Mouse (Mus musculus): Measurements from ENCODE around the gene 4930438A08Rik. TPM values are rescaled to one million over a fixed set of nuclear protein-coding genes. Genes with fewer than 3 reads are reported as not detected.

The 4930438A08Rik gene
- polyA plus RNA-seq, 2 experiments = 0.09 to 0.47 TPM

- H3K9ac ChIP-seq (ENCODE audit: low read depth, low read length, severe bottlenecking) = no peak overlapping the region
- no peak overlapping the region for H3K4me2 ChIP-seq (replicated peaks; ENCODE audit: low read depth, low read length, severe bottlenecking)
- no peaks in the 10 kb centered on the region for H3K4me1 ChIP-seq (ENCODE audit: control insufficient read depth, insufficient read depth, low read length)
- no peaks in the 10 kb centered on the region for H3K27me3 ChIP-seq (ENCODE audit: control insufficient read depth, insufficient read depth, low read length)
- DNase-seq (ENCODE audit: low spot score) (no peak), ATAC-seq (ENCODE audit: low FRiP score, low read depth) (no peak)
- H3K4me3 ChIP-seq (replicated peaks; ENCODE audit: low read length) = no peak overlapping the region
- H3K36me3 ChIP-seq (ENCODE audit: control insufficient read depth, insufficient read depth, low read length) = no peaks in the 10 kb centered on the region
- H3K27ac ChIP-seq (replicated peaks; ENCODE audit: low read depth, low read length) = no peak overlapping the region
- H3K9me3 ChIP-seq (ENCODE audit: control insufficient read depth, low read length) = no peaks in the 10 kb centered on the region
- 90% methylated on average over 4 of the region's 4 CpGs for WGBS
- TF ChIP-seq POLR2A (IDR thresholded peaks at IDR 0.05; ENCODE audit: borderline replicate concordance, extremely low read depth, insufficient read depth, insufficient read length) = no peak
These were observed 12.8 kb upstream of the 4930438A08Rik start for GRCm38 (mm10) chr11:58261826-58262225.

- Histone ChIP-seq H3K9me3 (ENCODE audit: control insufficient read depth, low read length) (no peaks in the 10 kb centered on the region), H3K4me3 (replicated peaks; ENCODE audit: low read length) (no peak overlapping the region), H3K36me3 (ENCODE audit: control insufficient read depth, insufficient read depth, low read length) (no peaks in the 10 kb centered on the region), H3K4me1 (ENCODE audit: control insufficient read depth, insufficient read depth, low read length) (no peaks in the 10 kb centered on the region), H3K27me3 (ENCODE audit: control insufficient read depth, insufficient read depth, low read length) (no peaks in the 10 kb centered on the region), H3K27ac (replicated peaks; ENCODE audit: low read depth, low read length) (no peak overlapping the region), H3K9ac (ENCODE audit: low read depth, low read length, severe bottlenecking) (no peak overlapping the region), H3K4me2 (replicated peaks; ENCODE audit: low read depth, low read length, severe bottlenecking) (no peak overlapping the region)
- DNase-seq (ENCODE audit: low spot score) (no peak), ATAC-seq (ENCODE audit: low FRiP score, low read depth) (no peak)
- TF ChIP-seq POLR2A (IDR thresholded peaks at IDR 0.05; ENCODE audit: borderline replicate concordance, extremely low read depth, insufficient read depth, insufficient read length) = no peak
- 89% methylated on average over 3 of the region's 3 CpGs for WGBS
These were observed 12.3 kb upstream of the 4930438A08Rik start for GRCm38 (mm10) chr11:58262336-58262735.

DNA sequence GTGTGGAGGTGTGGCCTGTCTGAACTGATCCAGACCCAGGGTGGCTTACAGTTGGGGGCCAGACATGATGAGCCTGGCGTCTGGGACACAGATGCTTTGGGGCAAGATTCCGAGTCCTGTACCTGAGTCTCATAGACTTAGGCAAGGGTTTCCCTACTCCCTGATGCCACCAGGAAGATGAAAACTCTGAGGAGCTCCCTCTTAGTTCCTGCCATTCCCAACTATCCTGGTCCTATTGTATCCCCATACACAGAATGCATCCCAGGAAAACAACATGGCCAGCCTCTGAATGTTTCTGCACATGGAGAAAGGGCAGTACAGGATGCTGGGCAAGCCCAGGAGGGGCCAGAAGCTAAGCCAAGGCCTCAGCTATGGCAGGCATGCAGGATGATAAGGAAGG is 11.1 kb upstream of the 4930438A08Rik start:
- no peak overlapping the region for H3K4me2 ChIP-seq (replicated peaks; ENCODE audit: low read depth, low read length, severe bottlenecking)
- no peak overlapping the region for H3K4me3 ChIP-seq (replicated peaks; ENCODE audit: low read length)
- 63% methylated on average over 2 of the region's 2 CpGs for WGBS
- TF ChIP-seq POLR2A (IDR thresholded peaks at IDR 0.05; ENCODE audit: borderline replicate concordance, extremely low read depth, insufficient read depth, insufficient read length) = no peak
- H3K36me3 ChIP-seq (ENCODE audit: control insufficient read depth, insufficient read depth, low read length) = no peaks in the 10 kb centered on the region
- DNase-seq (ENCODE audit: low spot score) (no peak), ATAC-seq (ENCODE audit: low FRiP score, low read depth) (no peak)
- H3K9ac ChIP-seq (ENCODE audit: low read depth, low read length, severe bottlenecking) = no peak overlapping the region
- no peaks in the 10 kb centered on the region for H3K9me3 ChIP-seq (ENCODE audit: control insufficient read depth, low read length)
- no peaks in the 10 kb centered on the region for H3K4me1 ChIP-seq (ENCODE audit: control insufficient read depth, insufficient read depth, low read length)
- H3K27me3 ChIP-seq (ENCODE audit: control insufficient read depth, insufficient read depth, low read length) = no peaks in the 10 kb centered on the region
- no peak overlapping the region for H3K27ac ChIP-seq (replicated peaks; ENCODE audit: low read depth, low read length)

DNA sequence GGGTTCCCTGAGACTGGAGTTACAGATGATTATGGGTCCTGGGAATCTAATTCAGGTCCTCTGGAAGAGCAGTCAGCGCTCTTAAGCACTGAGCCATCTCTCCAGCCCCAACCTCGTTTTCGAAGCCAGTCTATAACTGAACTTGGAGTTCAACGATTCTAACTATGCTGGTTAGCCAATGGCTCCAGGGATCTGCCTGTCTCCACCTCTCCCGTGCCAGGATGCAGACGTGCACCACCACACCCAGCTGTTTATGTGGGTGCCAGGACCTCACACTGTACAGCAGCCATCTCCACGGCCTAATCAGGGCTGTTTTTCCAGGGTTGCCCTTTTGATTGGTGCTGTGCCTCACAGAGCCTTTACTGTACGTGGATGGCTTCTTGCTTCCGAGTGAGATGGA is 10.1 kb upstream of the 4930438A08Rik start:
- Histone ChIP-seq H3K4me2 (replicated peaks; ENCODE audit: low read depth, low read length, severe bottlenecking) (no peak overlapping the region), H3K27ac (replicated peaks; ENCODE audit: low read depth, low read length) (no peak overlapping the region), H3K36me3 (ENCODE audit: control insufficient read depth, insufficient read depth, low read length) (no peaks in the 10 kb centered on the region), H3K4me1 (ENCODE audit: control insufficient read depth, insufficient read depth, low read length) (no peaks in the 10 kb centered on the region), H3K27me3 (ENCODE audit: control insufficient read depth, insufficient read depth, low read length) (no peaks in the 10 kb centered on the region), H3K9ac (ENCODE audit: low read depth, low read length, severe bottlenecking) (no peak overlapping the region), H3K4me3 (replicated peaks; ENCODE audit: low read length) (no peak overlapping the region), H3K9me3 (ENCODE audit: control insufficient read depth, low read length) (no peaks in the 10 kb centered on the region)
- no peak for ATAC-seq (ENCODE audit: low FRiP score, low read depth)
- WGBS = 80% methylated on average over 9 of the region's 9 CpGs
- no peak for DNase-seq (ENCODE audit: low spot score)
- no peak for TF ChIP-seq POLR2A (IDR thresholded peaks at IDR 0.05; ENCODE audit: borderline replicate concordance, extremely low read depth, insufficient read depth, insufficient read length)

- no peak for DNase-seq (ENCODE audit: low spot score)
- Histone ChIP-seq H3K27ac (replicated peaks; ENCODE audit: low read depth, low read length) (no peak overlapping the region), H3K27me3 (ENCODE audit: control insufficient read depth, insufficient read depth, low read length) (no peaks in the 10 kb centered on the region), H3K9me3 (ENCODE audit: control insufficient read depth, low read length) (no peaks in the 10 kb centered on the region), H3K36me3 (ENCODE audit: control insufficient read depth, insufficient read depth, low read length) (no peaks in the 10 kb centered on the region), H3K9ac (ENCODE audit: low read depth, low read length, severe bottlenecking) (no peak overlapping the region), H3K4me1 (ENCODE audit: control insufficient read depth, insufficient read depth, low read length) (no peaks in the 10 kb centered on the region), H3K4me2 (replicated peaks; ENCODE audit: low read depth, low read length, severe bottlenecking) (no peak overlapping the region), H3K4me3 (replicated peaks; ENCODE audit: low read length) (no peak overlapping the region)
- 85% methylated on average over 3 of the region's 3 CpGs for WGBS
- ATAC-seq (ENCODE audit: low FRiP score, low read depth) = no peak
- no peak for TF ChIP-seq POLR2A (IDR thresholded peaks at IDR 0.05; ENCODE audit: borderline replicate concordance, extremely low read depth, insufficient read depth, insufficient read length)
These were observed 6.3 kb upstream of the 4930438A08Rik start for GRCm38 (mm10) chr11:58268285-58268684.

- Histone ChIP-seq H3K4me3 (replicated peaks; ENCODE audit: low read length) (no peak overlapping the region), H3K9ac (ENCODE audit: low read depth, low read length, severe bottlenecking) (no peak overlapping the region), H3K27me3 (ENCODE audit: control insufficient read depth, insufficient read depth, low read length) (no peaks in the 10 kb centered on the region), H3K27ac (replicated peaks; ENCODE audit: low read depth, low read length) (no peak overlapping the region), H3K9me3 (ENCODE audit: control insufficient read depth, low read length) (no peaks in the 10 kb centered on the region), H3K4me1 (ENCODE audit: control insufficient read depth, insufficient read depth, low read length) (no peaks in the 10 kb centered on the region), H3K4me2 (replicated peaks; ENCODE audit: low read depth, low read length, severe bottlenecking) (no peak overlapping the region), H3K36me3 (ENCODE audit: control insufficient read depth, insufficient read depth, low read length) (no peaks in the 10 kb centered on the region)
- no peak for ATAC-seq (ENCODE audit: low FRiP score, low read depth)
- 77% methylated on average over 4 of the region's 4 CpGs for WGBS
- no peak for DNase-seq (ENCODE audit: low spot score)
- no peak for TF ChIP-seq POLR2A (IDR thresholded peaks at IDR 0.05; ENCODE audit: borderline replicate concordance, extremely low read depth, insufficient read depth, insufficient read length)
These were observed 1.2 kb downstream of the 4930438A08Rik start for GRCm38 (mm10) chr11:58275756-58276155.

All from limb, embryonic 14.5 days (tissue).